Mouse (Mus musculus) activated CD4-positive, CD25-positive, alpha-beta regulatory T cell, adult 4 months (primary cell): ENCODE results near the gene 1700013G24Rik. TPM values are rescaled to one million over a fixed set of nuclear protein-coding genes. Genes with fewer than 3 reads are reported as not detected.
A peak's percentile ranks its signal among the peaks of the same experiment; 100 is the strongest.

ENCODE experiments used
- ATAC-seq: one replicate; pipeline ENCODE4 v1.8.0; 2017
- polyA plus RNA-seq, 2 experiments: library from polyadenylated mRNA; unstranded; fragments of 100-300 nt; shearing (Covaris generic); gene quantifications; one replicate each; pipeline ENCODE4 v1.2.1; 2017

Gene 1700013G24Rik
- polyA plus RNA-seq, 2 experiments from 2014 or later: not detected

DNA sequence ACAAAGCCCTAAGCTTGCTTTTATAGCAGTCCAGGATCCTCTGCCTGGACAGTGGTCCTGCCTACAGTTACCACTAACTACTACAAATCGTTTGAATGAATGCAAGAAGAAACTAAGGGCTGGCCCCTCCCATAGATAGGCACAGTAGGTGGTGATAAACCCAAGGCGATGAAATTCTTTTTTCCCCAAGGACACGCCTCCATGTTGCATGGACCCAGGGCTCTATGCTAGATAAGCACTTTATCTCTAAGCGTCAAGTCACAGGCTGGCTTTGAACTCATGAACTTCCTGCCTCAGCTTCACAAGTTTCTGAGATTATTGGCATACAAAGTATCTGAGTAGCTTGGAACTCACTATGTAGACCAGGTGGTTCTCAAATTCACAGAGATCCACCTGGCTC, 4.2 kb downstream of the 1700013G24Rik start:
- ATAC-seq: no peak

- ATAC-seq: no peak
Observed at GRCm38 (mm10) chr4:137458310-137458709, 5.2 kb downstream of the 1700013G24Rik start.

DNA sequence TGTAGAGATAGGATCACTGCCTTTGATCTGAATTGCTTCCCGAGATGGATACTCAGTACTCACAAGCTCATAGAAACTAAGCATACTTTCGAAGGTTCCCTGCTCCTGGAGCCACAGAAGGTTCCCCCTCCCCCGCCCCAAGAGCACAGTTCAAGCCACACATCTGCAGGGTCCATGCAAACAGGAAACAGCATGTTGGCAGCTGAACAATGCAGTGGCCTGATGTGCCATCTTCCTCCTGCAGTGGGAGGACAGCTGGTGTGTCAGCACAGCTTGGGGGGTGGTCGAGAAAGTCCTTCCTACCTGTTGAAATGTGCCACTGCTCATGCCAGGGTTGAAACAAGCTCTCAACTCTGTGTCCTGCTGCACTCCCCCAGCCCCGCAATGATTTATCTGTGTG, 5.8 kb downstream of the 1700013G24Rik start:
- ATAC-seq: no peak

GRCm38 (mm10) chr4:137460676-137461075, 7.6 kb downstream of the 1700013G24Rik start:
- no peak for ATAC-seq

GRCm38 (mm10) chr4:137461217-137461616, 8.1 kb downstream of the 1700013G24Rik start:
- no peak for ATAC-seq

DNA sequence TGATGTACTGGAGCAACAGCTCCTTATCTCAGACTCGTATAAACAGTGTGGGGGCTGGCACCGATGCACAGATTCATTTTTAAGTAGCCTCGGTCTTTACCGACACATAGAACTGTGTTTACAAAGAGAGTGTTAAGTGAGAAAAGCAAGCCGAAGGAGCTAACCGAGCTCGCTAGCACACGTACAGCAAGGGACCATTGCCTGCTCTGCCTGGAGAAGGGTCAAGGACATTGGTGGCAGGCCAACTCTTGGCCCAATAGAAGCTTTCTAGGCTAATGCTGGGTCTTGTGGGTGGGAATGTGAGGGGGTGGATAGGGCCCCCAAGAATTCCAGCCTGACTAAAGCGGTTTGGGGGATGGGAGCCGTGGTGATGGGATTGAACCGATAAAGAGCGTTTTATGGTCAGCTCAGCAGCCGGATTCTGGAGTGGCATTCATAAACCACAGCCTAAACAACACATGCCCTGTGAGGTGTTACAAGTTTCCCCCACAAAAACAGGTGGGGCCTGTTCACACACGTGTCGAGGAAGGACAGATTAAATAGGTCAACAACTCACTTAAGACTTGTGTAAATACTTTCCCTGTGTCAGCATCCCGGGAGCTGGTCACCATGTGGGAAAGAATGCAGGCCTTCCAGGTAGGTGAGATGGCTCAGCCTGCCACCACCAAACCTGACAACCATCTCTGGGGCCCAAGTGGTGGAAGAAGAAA, 9.1 kb downstream of the 1700013G24Rik start:
- ATAC-seq: no peak

GRCm38 (mm10) chr4:137465125-137465787, 12.2 kb downstream of the 1700013G24Rik start:
- no peak for ATAC-seq

- ATAC-seq: no peak
Observed at GRCm38 (mm10) chr4:137466991-137467390, 13.9 kb downstream of the 1700013G24Rik start.

DNA sequence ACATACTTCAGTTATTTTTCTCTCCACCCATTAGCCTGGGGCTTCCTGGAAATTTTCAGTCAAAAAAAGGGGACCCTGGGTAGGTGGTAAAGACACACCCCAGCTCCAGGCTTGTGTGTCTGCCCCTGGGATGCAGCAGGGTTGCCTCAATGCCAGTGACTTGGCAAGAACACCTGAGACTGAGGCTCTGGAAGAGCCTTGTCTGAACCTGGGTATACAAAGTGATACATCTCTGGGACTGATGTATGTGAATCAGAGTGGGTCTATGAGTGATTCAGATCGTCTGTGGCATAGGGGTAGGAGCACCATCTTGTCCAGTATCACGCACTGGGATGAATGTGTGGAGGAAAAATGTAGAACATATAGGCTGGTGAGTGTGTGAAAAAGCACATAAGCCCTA, 14.4 kb downstream of the 1700013G24Rik start:
- ATAC-seq: no peak

DNA sequence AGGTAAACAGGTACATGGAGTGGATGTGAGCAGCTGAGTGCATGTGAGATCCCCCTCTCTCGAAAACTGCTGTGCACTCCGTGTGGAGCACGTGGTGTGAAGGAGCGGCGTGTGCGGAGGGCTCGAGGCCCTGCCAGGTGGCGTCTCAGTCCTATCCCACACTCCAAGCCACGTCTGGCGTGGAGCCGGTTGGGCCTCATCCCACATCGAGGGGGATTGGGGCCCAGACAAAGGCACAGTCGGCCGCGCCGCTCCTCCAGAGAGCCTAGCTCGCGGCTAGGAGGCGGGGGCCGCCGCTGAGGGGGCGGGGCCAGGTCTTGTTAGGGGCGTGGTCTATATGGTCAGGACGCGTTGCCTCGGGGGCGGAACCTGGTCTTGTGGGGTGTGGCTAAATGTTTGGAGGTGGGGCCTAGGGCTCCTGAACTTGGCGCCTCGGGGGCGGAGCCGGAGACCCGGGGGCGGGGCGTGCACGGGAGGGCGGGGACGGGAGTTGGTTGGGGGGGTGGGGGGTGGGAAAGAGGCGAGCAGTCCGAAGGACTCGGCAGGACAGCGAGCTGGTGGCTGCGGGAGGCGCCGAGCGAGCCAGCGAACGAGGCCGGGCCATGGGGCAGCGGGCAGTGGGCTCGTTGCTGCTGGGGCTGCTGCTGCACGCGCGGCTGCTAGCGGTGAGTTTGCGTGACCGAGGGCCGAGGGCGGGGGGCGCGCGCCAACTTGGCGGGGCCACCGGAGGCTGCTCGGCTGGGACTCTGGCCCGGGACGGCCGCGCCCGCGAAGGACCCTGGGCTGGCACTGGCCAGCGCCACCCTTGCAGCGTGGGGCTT, 15.4 kb downstream of the 1700013G24Rik start, which contains the start of gene Hspg2:
Gene Hspg2 (plus strand): TSS at position 510 of the 821 bp plus-strand sequence.
- peak; percentile 63 for ATAC-seq

GRCm38 (mm10) chr4:137469081-137469844, 16.2 kb downstream of the 1700013G24Rik start:
- ATAC-seq: no peak

DNA sequence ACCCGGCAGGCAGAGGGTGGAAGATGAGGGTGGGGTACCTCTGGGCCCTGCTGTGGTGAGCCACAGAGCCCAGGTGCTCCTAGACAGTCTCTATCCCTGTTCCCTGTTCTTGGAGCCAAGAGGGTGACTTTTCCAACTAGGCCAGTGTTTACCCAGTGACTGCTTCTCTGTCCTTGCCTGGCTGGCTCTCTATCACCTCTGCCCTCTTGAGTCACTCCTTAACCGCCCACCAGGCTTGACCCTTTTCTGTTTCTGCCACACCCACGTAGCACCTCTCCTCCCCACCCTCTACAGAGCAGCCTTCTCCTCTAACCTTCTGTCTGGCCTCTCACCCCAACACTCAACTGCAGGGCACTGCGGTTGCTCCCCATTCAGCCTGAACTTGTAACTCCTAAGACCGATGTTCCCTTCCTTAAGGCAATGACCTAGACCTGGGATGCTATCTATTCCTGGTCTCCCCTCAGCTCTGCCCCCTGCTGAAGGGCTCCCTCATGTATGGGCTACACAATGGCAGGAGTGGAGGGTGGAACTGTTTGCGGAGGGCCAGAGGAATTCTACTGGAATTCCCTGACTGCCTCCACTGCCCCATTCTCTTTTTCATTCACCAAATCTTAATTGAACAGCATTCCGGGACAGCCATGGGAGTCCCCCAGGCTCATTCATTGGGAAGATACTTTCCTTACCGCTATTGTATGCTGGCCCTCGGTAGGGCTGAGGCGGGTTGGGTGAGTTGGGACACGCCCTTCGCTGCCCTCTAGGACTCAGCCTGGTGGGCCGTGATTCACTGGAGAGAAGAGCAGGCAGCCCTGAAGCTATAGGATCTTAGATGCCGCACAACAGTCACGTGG, 17.0 kb downstream of the 1700013G24Rik start:
- no peak for ATAC-seq

GRCm38 (mm10) chr4:137470701-137471317, 17.7 kb downstream of the 1700013G24Rik start:
- no peak for ATAC-seq

DNA sequence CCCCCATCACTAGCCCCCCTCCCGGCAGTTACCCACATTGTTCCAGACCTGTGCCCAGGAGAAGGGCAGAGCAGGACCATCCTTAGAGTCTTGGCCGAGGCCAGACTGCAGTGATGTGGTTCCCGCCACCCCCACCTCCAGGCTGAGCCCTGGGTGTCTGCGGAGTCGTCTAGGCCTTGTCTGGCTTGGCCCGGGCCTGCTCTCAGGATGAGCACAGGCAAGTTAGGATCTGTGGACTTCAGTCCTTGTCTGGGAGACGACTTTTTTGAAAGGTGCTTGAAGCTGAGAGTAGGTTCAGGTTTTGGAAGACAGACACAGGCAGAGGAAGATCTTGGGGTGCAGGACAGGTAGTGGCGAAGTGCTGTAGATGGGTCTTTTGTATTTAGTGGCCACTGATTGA, 18.2 kb downstream of the 1700013G24Rik start:
- no peak for ATAC-seq

DNA sequence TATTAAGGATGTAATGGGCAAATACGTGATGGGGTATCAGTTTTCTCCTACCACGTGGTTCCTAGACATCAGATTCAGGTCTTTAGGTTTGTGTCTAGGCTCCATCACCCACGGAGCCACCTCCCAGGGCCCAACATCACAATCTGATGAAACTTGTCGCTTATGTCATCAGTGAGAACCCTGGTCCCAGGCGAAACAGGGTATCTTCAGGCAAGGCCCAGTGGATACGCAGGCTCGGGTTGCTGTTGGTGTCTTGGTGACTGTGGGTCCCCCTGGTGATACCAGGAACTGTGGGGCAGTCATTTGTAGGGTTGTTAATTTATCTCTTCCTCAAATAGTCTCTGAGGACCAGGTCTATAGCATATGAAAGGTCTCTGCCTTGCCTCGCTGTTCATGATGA, 20.2 kb downstream of the 1700013G24Rik start:
- ATAC-seq: no peak

DNA sequence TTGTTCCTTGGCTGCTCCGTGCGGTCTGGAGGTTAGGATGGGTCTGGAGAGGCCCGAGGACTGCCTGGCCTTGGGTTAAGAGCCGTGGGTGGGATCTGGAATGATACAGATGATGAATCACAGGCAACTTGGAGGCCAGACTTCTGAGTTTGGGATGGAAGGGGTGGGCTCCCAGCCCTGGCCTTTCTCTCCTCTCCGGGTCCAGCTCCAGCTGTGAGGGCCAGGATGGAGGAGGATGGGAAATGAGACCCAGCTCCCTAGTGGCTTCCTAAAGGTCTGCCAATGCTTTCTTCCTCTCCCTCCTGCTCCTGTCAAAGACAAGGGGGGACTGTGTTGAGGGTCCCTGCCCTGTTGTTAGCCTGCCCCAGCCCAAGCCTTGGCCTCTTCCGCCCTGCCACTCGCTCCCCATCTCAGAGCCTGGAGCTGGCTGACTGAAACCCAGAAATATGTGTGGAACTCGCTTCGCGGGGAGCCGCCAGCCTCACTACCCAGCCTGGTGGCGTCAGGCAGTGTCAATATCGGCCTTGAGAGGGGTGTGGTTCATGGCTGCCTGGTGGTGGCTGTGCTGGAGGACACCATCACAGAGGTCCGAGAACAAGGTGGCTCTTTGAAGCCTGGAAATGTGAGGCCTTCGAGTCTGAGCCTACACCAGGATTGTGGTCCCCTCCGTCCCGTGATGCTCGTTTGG, 20.8 kb downstream of the 1700013G24Rik start:
- ATAC-seq: no peak

DNA sequence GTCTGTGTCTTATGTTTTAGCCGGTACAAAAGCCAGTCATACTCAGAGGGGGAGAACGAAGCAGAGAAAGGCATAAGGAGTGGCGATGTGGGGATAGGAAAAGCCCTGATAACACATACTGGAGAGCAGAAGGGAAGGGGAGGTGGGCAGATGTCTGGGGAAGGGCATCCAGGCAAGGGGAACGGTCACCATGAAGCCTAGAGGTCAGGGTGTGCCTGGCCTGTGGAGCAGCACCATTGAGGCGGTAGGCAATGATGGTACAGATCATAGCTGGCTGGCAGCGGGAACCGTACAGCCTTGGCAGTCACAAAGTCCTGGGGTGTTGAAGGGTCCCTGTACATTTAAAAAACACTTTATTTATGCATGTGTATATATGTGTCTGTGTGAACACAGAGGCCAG, 21.6 kb downstream of the 1700013G24Rik start:
- ATAC-seq: no peak

GRCm38 (mm10) chr4:137475271-137476050, 22.4 kb downstream of the 1700013G24Rik start:
- no peak for ATAC-seq

DNA sequence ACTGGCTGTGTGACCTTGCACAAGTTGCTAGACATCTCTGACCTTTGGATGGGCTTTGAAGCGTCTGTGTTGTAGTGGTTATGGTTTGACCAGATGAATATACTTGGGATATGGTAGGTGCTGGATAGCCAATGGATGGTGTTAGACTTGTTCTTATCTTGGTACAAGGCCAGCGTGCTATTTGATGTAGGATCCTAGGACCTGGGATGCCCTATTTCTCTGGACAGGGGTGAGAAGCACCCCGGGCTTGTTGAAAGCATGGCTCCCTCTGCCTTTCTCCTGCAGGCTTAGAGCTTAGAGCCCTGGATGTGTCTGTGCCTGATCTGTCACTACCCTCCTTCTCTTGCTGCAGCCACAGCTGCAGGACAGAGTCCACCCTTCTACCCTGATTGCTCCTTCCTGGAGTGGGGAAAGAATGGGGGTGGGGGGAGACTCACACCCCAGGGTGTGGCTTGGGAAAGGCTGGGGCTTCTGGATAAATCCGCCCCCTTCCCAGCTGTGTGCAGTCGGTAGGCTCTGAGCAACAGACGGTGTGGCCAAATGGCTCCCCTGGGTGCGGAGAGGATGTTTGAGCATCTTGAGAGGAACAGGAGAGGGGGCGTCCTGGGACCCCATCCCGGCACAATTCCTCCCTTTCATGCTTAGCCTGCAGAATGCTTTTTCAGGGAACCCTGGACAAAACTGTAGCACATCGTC, 23.1 kb downstream of the 1700013G24Rik start:
- ATAC-seq: no peak
